Mouse (Mus musculus) midbrain, embryonic 10.5 days (tissue): ENCODE measurements around the gene Sh2b2. TPM values are rescaled to one million over a fixed set of nuclear protein-coding genes. Genes with fewer than 3 reads are reported as not detected.
A peak's percentile ranks its signal among the peaks of the same experiment; 100 is the strongest.

Experiments used
- DNase-seq: peaks from one replicate; pipeline ENCODE4 v3.0.0-alpha.2; 2017; ENCODE audit warnings: low spot score
- H3K27ac ChIP-seq: fragments of 300-500 bp; sonication (generic); replicated peaks from 2 replicates; pipeline ENCODE4 v1.5.1; 2016; ENCODE audit warnings: mild to moderate bottlenecking
- H3K27me3 ChIP-seq: fragments of 300-500 bp; sonication (generic); 2 replicates; pipeline ENCODE4 v1.6.1; 2016; ENCODE audit warnings: low read depth, mild to moderate bottlenecking; ENCODE audit not compliant: poor library complexity, severe bottlenecking
- H3K36me3 ChIP-seq: fragments of 300-500 bp; sonication (generic); 2 replicates; pipeline ENCODE4 v1.6.1; 2016; ENCODE audit warnings: mild to moderate bottlenecking, moderate library complexity
- H3K4me1 ChIP-seq: fragments of 300-500 bp; sonication (generic); 2 replicates; pipeline ENCODE4 v1.6.1; 2016
- H3K4me3 ChIP-seq: fragments of 300-500 bp; sonication (generic); 2 replicates; pipeline ENCODE4 v1.5.1; 2016; ENCODE audit warnings: mild to moderate bottlenecking, moderate library complexity
- H3K9me3 ChIP-seq: fragments of 300-500 bp; sonication (generic); replicated peaks from 2 replicates; pipeline ENCODE4 v1.6.1; 2016; ENCODE audit warnings: mild to moderate bottlenecking
- WGBS: fragments of 180-500 bp; shearing (Covaris S2); methylation state at CpG from one replicate; pipeline ENCODE4 v1.1.7; 2016; 5-methylcytosine and 5-hydroxymethylcytosine counted together
- polyA plus RNA-seq: library from polyadenylated mRNA; unstranded; fragments of >200 nt; fragmentation: Nextera tagmentation; extraction: Ambion mirVana; gene quantifications from 2 replicates; pipeline ENCODE4 v1.2.1, GENCODE M21; 2016

Sh2b2 gene
- polyA plus RNA-seq, 1 experiment from 2014 or later, result 13.2 TPM

DNA sequence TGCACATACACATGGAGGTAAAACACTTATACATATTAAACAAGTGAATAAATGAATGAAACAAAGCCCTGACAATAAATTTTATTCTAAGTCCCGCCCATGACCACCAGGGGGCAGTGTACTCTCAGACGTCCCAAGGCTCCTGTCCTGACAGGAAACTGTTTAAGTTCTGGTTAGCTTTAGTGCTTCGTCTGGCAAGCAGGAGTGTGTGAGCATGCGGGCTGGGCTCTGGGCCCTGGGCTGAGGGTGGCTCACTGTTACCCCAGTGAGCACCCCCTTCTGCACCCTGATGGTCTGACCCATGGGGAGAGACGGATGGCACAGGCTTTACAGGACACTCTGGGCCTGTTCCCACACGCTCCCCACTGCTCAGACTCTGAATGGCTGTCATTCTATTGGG lies 12.6 kb upstream of the Sh2b2 start:
- H3K4me3 ChIP-seq, result no peak overlapping the region
- no peaks in the 10 kb centered on the region for H3K9me3 ChIP-seq
- 40% methylated on average over 6 of the region's 6 CpGs for WGBS
- peak; percentile 57 for DNase-seq
- no peak overlapping the region for H3K27ac ChIP-seq
- H3K4me1 ChIP-seq, result no peaks in the 10 kb centered on the region
- H3K27me3 ChIP-seq, result no peaks in the 10 kb centered on the region
- H3K36me3 ChIP-seq, result peaks cover 21% of the 10 kb centered on the region

DNA sequence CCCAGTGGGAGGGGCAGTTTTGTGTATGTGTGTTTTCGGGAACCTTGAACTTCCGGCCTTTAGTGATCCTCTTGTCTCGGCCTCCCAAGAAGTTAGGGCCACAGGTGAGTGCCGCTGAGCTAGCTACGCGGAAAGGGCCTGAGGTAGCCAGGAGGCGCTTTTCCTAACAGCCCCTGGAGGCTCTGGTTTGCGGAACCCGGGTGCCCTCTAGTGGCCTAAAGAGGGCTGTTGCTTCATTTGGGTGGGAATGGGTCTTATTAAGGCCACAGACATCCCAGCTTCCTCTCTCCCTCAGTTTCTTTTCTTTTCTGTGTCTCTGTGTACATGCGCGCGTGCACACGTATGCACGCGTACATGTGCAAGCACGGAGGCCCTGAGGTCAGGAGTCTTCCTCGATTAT lies 6.5 kb upstream of the Sh2b2 start:
- Histone ChIP-seq H3K9me3 (no peaks in the 10 kb centered on the region), H3K4me1 (peaks cover 11% of the 10 kb centered on the region), H3K4me3 (no peak overlapping the region), H3K36me3 (peaks cover 51% of the 10 kb centered on the region), H3K27me3 (no peaks in the 10 kb centered on the region), H3K27ac (no peak overlapping the region)
- DNase-seq, result peak; percentile 75
- 18% methylated on average over 17 of the region's 17 CpGs for WGBS

GRCm38 (mm10) chr5:136251004-136251403 lies 4.6 kb upstream of the Sh2b2 start:
- Histone ChIP-seq H3K36me3 (peaks cover 41% of the 10 kb centered on the region), H3K27ac (no peak overlapping the region), H3K9me3 (no peaks in the 10 kb centered on the region), H3K27me3 (peaks cover 6% of the 10 kb centered on the region), H3K4me3 (no peak overlapping the region), H3K4me1 (peaks cover 17% of the 10 kb centered on the region)
- 50% methylated on average over 7 of the region's 7 CpGs for WGBS
- peak; percentile 49 for DNase-seq

- WGBS, result 72% methylated on average over 6 of the region's 6 CpGs
- Histone ChIP-seq H3K4me3 (no peak overlapping the region), H3K27ac (no peak overlapping the region), H3K4me1 (peaks cover 37% of the 10 kb centered on the region), H3K27me3 (peaks cover 9% of the 10 kb centered on the region), H3K9me3 (no peaks in the 10 kb centered on the region), H3K36me3 (peaks cover 27% of the 10 kb centered on the region)
- no peak for DNase-seq
These were observed 2.1 kb upstream of the Sh2b2 start for GRCm38 (mm10) chr5:136248441-136248840.

DNA sequence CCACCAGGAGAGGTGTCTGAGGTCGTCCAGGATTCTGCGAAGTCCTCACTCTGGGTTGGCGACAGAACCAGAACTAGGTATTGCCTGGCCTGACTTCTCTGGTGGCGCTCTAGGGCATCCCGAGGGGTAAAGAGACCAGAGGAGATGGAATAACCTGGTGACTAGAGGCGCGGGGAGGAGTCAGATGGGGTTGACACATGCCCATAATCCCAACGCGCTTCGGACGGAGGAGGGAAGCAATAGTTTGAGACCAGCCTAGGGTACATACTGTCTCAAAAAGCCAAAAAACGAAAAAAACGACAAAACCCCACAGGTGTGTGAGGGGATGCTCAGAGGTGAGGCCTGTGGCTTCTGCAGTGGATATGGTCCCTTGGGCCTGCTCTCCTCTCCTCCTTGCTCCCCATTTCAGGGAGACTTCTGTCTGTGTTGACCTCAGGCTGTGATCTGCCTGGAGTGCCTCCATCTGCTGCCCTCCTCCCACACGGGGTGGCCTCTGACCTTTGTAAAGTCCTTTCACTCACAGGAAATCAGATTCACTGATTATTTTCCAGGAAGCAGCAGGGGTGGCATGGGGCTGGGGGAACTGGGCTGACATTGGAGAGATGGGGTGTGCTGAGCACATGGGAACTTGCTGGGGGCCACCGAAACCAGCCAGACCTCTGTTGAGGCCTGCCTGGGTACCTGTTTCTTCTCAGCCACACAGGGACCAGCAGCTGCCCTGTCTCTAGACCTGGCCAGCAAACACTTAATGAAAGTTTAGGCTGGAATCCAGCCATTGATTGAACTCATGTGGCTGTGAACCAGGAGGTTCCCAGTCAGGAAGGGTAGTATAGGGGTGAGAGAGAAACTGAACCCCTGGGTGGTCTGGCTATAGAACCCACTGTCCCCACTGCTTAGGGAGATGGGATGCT lies 560 bp downstream of the Sh2b2 start:
- Histone ChIP-seq H3K9me3 (no peaks in the 10 kb centered on the region), H3K4me1 (peaks cover 56% of the 10 kb centered on the region), H3K27ac (peak overlapping the region; percentile 90), H3K27me3 (peaks cover 9% of the 10 kb centered on the region), H3K36me3 (peaks cover 19% of the 10 kb centered on the region), H3K4me3 (peak overlapping the region; percentile 68)
- 10% methylated on average over 15 of the region's 15 CpGs for WGBS
- DNase-seq, result peak; percentile 32

GRCm38 (mm10) chr5:136244762-136245540 lies 1.4 kb downstream of the Sh2b2 start:
- Histone ChIP-seq H3K27ac (peak overlapping the region; percentile 90), H3K4me1 (peaks cover 64% of the 10 kb centered on the region), H3K4me3 (peak overlapping the region; percentile 68), H3K9me3 (no peaks in the 10 kb centered on the region), H3K27me3 (peaks cover 12% of the 10 kb centered on the region), H3K36me3 (peaks cover 11% of the 10 kb centered on the region)
- peak; percentile 88 for DNase-seq
- WGBS, result under 1% methylated on average over 52 of the region's 57 CpGs

DNA sequence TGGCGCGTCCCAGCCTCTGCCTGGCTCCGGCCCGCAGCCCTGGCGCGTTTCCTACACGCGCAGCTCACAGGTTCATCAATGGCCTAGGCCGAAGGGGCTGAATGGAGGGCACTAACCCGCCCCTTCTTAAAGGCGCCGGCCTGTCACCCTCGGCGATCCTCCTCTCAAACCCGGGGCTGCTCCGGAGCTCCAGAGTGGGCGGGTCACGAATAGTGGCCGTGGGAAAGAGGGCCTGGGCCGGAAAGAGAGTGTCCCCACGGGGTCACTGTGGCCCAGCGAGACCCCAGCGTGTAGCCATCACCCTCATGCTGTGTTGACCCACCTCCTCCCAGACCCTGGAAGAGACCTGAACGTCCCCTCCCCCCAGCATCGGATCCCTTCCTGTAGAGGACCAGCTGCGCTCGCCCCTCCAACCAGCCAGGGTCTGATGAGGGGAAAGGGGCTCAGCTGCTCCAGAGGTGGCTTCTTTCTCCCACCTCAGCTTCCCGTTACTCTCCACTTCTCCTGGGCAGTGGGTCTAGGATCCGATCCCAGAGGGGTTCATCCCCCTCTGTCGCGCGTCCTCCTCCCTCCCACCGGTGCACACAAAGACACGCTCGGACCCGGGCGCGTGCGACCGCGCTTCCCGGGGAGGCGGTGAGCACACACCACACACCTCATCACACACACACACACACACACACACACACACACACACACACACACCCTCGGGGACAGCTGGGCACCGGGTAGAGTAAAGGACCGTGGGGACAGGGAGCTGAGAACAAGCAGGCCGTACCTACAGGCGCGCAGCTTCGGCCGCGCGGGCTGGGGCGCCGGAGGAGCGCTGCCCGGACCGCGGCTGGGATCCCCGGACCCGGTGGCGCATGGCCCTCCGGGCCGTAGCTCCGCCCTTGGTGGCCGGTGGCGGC lies 2.2 kb downstream of the Sh2b2 start:
- peaks cover 13% of the 10 kb centered on the region for H3K27me3 ChIP-seq
- H3K4me3 ChIP-seq, result peak overlapping the region; percentile 68
- H3K36me3 ChIP-seq, result peaks cover 6% of the 10 kb centered on the region
- H3K4me1 ChIP-seq, result peaks cover 63% of the 10 kb centered on the region
- under 1% methylated on average over 66 of the region's 67 CpGs for WGBS
- no peaks in the 10 kb centered on the region for H3K9me3 ChIP-seq
- peak; percentile 72 for DNase-seq
- peak overlapping the region; percentile 90 for H3K27ac ChIP-seq

DNA sequence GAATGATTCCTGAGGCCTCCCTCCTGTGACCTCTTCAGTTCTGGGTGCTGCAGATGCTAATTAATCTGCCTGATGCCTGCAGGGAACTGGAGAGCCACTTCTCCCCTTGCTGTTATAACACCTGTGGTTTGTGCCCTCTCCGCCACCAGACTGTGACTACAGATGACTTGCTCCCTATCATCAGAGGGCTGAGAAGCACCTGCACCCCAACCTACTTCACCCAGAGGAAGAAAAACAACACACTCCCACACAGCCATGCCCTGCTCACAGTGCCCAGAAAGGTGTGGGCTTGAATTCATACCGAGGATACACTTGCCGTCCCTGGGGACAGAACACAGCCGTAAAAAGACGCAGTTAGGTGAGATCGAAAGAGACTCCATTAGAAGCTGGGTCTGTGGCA lies 5.2 kb downstream of the Sh2b2 start:
- no peak for DNase-seq
- Histone ChIP-seq H3K9me3 (no peaks in the 10 kb centered on the region), H3K36me3 (no peaks in the 10 kb centered on the region), H3K27ac (no peak overlapping the region), H3K4me3 (no peak overlapping the region), H3K4me1 (peaks cover 71% of the 10 kb centered on the region), H3K27me3 (peaks cover 18% of the 10 kb centered on the region)
- 85% methylated on average over 6 of the region's 6 CpGs for WGBS

DNA sequence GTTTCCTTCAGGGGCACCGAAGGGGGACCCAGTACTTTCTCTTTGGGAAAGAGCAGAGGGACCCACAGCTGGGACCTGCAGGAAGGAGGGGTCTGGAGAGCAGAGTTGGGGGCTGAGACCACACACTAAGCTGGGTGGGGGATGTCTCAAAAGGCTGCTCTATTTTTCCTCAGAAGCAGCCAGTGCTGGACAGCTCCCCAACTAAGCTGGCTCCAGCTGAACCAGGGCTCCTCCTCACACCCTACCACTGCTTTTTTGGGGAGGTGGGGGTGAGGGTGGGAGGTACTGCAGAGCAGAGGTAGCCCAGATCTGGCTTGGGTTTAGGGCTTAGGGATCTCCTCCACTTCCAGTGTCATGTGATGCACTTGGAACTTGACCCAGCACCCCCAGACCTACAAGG lies 6.0 kb downstream of the Sh2b2 start:
- 57% methylated on average over 1 of the region's 1 CpGs for WGBS
- DNase-seq, result no peak
- peaks cover 63% of the 10 kb centered on the region for H3K4me1 ChIP-seq

GRCm38 (mm10) chr5:136237607-136238006 lies 8.7 kb downstream of the Sh2b2 start:
- 4% methylated on average over 19 of the region's 19 CpGs for WGBS
- Histone ChIP-seq H3K27me3 (peaks cover 28% of the 10 kb centered on the region), H3K4me1 (peaks cover 53% of the 10 kb centered on the region), H3K4me3 (peak overlapping the region; percentile 47), H3K9me3 (no peaks in the 10 kb centered on the region), H3K36me3 (no peaks in the 10 kb centered on the region), H3K27ac (no peak overlapping the region)
- DNase-seq, result peak; percentile 33

More for the DNA sequence above, 6.0 kb downstream of the Sh2b2 start:
- no peak overlapping the region for H3K4me3 ChIP-seq
- peaks cover 14% of the 10 kb centered on the region; the same call in 1 of the 2 replicates for H3K27me3 ChIP-seq
- H3K27ac ChIP-seq, result no peak overlapping the region
- no peaks in the 10 kb centered on the region for H3K9me3 ChIP-seq
- no peaks in the 10 kb centered on the region for H3K36me3 ChIP-seq

DNA sequence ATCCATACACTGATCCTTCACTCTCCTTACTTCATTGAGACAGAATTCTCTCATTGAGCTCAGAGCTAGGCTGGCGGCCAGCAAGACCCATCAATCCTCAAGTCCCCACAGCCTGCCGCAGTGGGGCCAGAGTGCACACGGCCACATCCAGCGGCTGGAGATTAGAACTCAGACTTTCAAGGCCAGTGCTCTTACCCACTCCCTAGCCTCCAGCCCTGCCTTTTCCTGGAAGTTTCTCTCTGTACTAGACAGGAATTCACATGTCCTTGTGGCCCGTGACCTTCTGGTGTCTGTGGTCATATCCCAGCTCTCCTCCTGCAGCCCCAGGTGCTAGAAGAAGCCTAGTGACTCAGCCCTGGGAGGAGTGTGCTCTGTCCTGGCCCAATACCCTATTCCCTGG lies 9.7 kb downstream of the Sh2b2 start:
- no peak for DNase-seq
- Histone ChIP-seq H3K9me3 (no peaks in the 10 kb centered on the region), H3K4me1 (peaks cover 48% of the 10 kb centered on the region), H3K27me3 (peaks cover 38% of the 10 kb centered on the region), H3K27ac (no peak overlapping the region), H3K4me3 (no peak overlapping the region), H3K36me3 (peaks cover 6% of the 10 kb centered on the region)
- 87% methylated on average over 5 of the region's 5 CpGs for WGBS
